Mouse (Mus musculus) CH12.LX (cell line): ENCODE results near the gene Hist1h4c. TPM values are rescaled to one million over a fixed set of nuclear protein-coding genes. Genes with fewer than 3 reads are reported as not detected.

Experiments used
- DNase-seq: peaks from one replicate; pipeline ENCODE4 v3.0.0-alpha.2; 2013; ENCODE audit errors: extremely low read depth
- H3K27ac ChIP-seq: 2 replicates; pipeline ENCODE4 v1.5.1; 2012; ENCODE audit warnings: low read depth, mild to moderate bottlenecking, control low read depth, moderate library complexity; ENCODE audit not compliant: insufficient read depth
- H3K27me3 ChIP-seq: replicated peaks from 2 replicates; pipeline ENCODE3; 2012; ENCODE audit warnings: inconsistent platforms
- H3K36me3 ChIP-seq, 2 experiments: replicated peaks in 1 of 2; 2 replicates each; pipeline versions ENCODE3 to v1.6.1; 2012; ENCODE audit warnings: inconsistent platforms in 1 of 2, low read length in 1 of 2, mild to moderate bottlenecking in 1 of 2, mixed read lengths in 1 of 2, moderate library complexity in 1 of 2; ENCODE audit not compliant: control insufficient read depth in 1 of 2, insufficient read depth in 1 of 2
- H3K4me1 ChIP-seq, 2 experiments: 2 replicates each; pipeline ENCODE4 v1.6.1; 2012; ENCODE audit warnings: inconsistent platforms in 1 of 2, moderate library complexity in 1 of 2; ENCODE audit not compliant: insufficient read depth in 2 of 2, control insufficient read depth in 1 of 2
- H3K4me2 ChIP-seq: 2 replicates; pipeline ENCODE4 v1.6.1; 2012; ENCODE audit warnings: low read depth, mild to moderate bottlenecking, control low read depth; ENCODE audit not compliant: poor library complexity, insufficient read depth, severe bottlenecking
- H3K4me3 ChIP-seq, 3 experiments: fragments of 150-350 bp in 1 of 3; sonication (generic) in 1 of 3; replicated peaks in 1 of 3; 2 replicates each; pipeline versions ENCODE3 to v1.5.1; 2011 to 2012; ENCODE audit warnings: low read depth in 2 of 3, low read length in 2 of 3, mild to moderate bottlenecking in 2 of 3, moderate library complexity in 2 of 3, control low read depth in 1 of 3, improper control_type of control experiment in 1 of 3, inconsistent platforms in 1 of 3, mixed read lengths in 1 of 3; ENCODE audit not compliant: poor library complexity in 1 of 3
- H3K79me2 ChIP-seq: replicated peaks from 2 replicates; pipeline ENCODE4 v1.6.1; 2012; ENCODE audit warnings: mild to moderate bottlenecking, moderate library complexity; ENCODE audit not compliant: control insufficient read depth, poor library complexity, insufficient read depth, severe bottlenecking; ENCODE audit errors: extremely low read depth
- H3K9ac ChIP-seq: 2 replicates; pipeline ENCODE4 v1.6.1; 2012; ENCODE audit warnings: low read depth, mild to moderate bottlenecking, control low read depth, moderate library complexity; ENCODE audit not compliant: insufficient read depth
- H3K9me3 ChIP-seq: replicated peaks from 2 replicates; pipeline ENCODE3; 2012; ENCODE audit warnings: low read length, inconsistent platforms, mixed read lengths
- CHD1 ChIP-seq: IDR thresholded peaks from 2 replicates; pipeline ENCODE4 v1.6.1; 2012; ENCODE audit warnings: low read depth, low read length, improper control_type of control experiment, inconsistent platforms
- CHD2 ChIP-seq: IDR thresholded peaks from 2 replicates; pipeline ENCODE4 v1.6.1; 2011; ENCODE audit warnings: low read length, improper control_type of control experiment
- E2F4 ChIP-seq: IDR thresholded peaks from 2 replicates; pipeline ENCODE4 v1.6.1; 2011; ENCODE audit warnings: low read depth, low read length, improper control_type of control experiment; ENCODE audit not compliant: insufficient replicate concordance
- GABPA ChIP-seq: IDR thresholded peaks from 2 replicates; pipeline ENCODE4 v1.6.1; 2012; ENCODE audit warnings: low read depth, low read length, improper control_type of control experiment, inconsistent platforms; ENCODE audit not compliant: insufficient replicate concordance
- HCFC1 ChIP-seq: IDR thresholded peaks from 2 replicates; pipeline ENCODE4 v1.6.1; 2012; ENCODE audit warnings: low read depth, mild to moderate bottlenecking, inconsistent platforms, low read length, improper control_type of control experiment
- IRF4 ChIP-seq: IDR thresholded peaks from 2 replicates; pipeline ENCODE4 v1.6.1; 2014; ENCODE audit warnings: low read depth, mild to moderate bottlenecking, inconsistent platforms, low read length, improper control_type of control experiment
- KAT2A ChIP-seq: IDR thresholded peaks from 2 replicates; pipeline ENCODE4 v1.6.1; 2012; ENCODE audit warnings: low read length, improper control_type of control experiment, inconsistent platforms; ENCODE audit not compliant: insufficient replicate concordance
- MAFK ChIP-seq: IDR thresholded peaks from 2 replicates; pipeline ENCODE4 v1.6.1; 2011; ENCODE audit warnings: low read length, improper control_type of control experiment; ENCODE audit not compliant: insufficient replicate concordance
- MAX ChIP-seq: IDR thresholded peaks from 2 replicates; pipeline ENCODE4 v1.6.1; 2011; ENCODE audit warnings: low read length, improper control_type of control experiment
- MAZ ChIP-seq: IDR thresholded peaks from 2 replicates; pipeline ENCODE4 v1.6.1; 2012; ENCODE audit warnings: low read depth, mild to moderate bottlenecking, inconsistent platforms, low read length, improper control_type of control experiment, moderate library complexity
- MEF2A ChIP-seq: IDR thresholded peaks from 2 replicates; pipeline ENCODE4 v1.6.1; 2014; ENCODE audit warnings: low read depth, mild to moderate bottlenecking, inconsistent platforms, low read length, improper control_type of control experiment, borderline replicate concordance
- MXI1 ChIP-seq: IDR thresholded peaks from 2 replicates; pipeline ENCODE4 v1.6.1; 2011; ENCODE audit warnings: mild to moderate bottlenecking, low read depth, low read length, improper control_type of control experiment
- NELFE ChIP-seq: IDR thresholded peaks from 2 replicates; pipeline ENCODE4 v1.6.1; 2011; ENCODE audit warnings: low read depth, low read length, improper control_type of control experiment
- NRF1 ChIP-seq: IDR thresholded peaks from 2 replicates; pipeline ENCODE4 v1.6.1; 2014; ENCODE audit warnings: low read depth, mild to moderate bottlenecking, inconsistent platforms, low read length, improper control_type of control experiment, moderate library complexity
- PAX5 ChIP-seq: IDR thresholded peaks from 2 replicates; pipeline ENCODE4 v1.6.1; 2012; ENCODE audit warnings: low read length, inconsistent platforms, mixed read lengths
- POLR2AphosphoS2 ChIP-seq: IDR thresholded peaks from 2 replicates; pipeline ENCODE4 v1.6.1; 2011; ENCODE audit warnings: low read depth, low read length, improper control_type of control experiment
- RAD21 ChIP-seq: IDR thresholded peaks from 2 replicates; pipeline ENCODE4 v1.6.1; 2011; ENCODE audit warnings: low read depth, mild to moderate bottlenecking, low read length, improper control_type of control experiment, moderate library complexity
- RCOR1 ChIP-seq: conservative IDR thresholded peaks from 2 replicates; pipeline ENCODE4 v1.6.1; 2012; ENCODE audit warnings: low read depth, mild to moderate bottlenecking, inconsistent platforms, low read length, improper control_type of control experiment
- SIN3A ChIP-seq: IDR thresholded peaks from 2 replicates; pipeline ENCODE4 v1.6.1; 2012; ENCODE audit warnings: low read length, improper control_type of control experiment, inconsistent platforms
- SMC3 ChIP-seq: IDR thresholded peaks from 2 replicates; pipeline ENCODE4 v1.6.1; 2011; ENCODE audit warnings: low read depth, low read length, improper control_type of control experiment
- TCF12 ChIP-seq: IDR thresholded peaks from 2 replicates; pipeline ENCODE4 v1.6.1; 2014; ENCODE audit warnings: low read depth, mild to moderate bottlenecking, inconsistent platforms, low read length, improper control_type of control experiment
- UBTF ChIP-seq: IDR thresholded peaks from 2 replicates; pipeline ENCODE4 v1.6.1; 2012; ENCODE audit warnings: low read depth, mild to moderate bottlenecking, inconsistent platforms, low read length, improper control_type of control experiment, moderate library complexity
- USF2 ChIP-seq: conservative IDR thresholded peaks from 2 replicates; pipeline ENCODE4 v1.6.1; 2011; ENCODE audit warnings: low read depth, low read length, improper control_type of control experiment
- ZKSCAN1 ChIP-seq: IDR thresholded peaks from 2 replicates; pipeline ENCODE4 v1.6.1; 2012; ENCODE audit warnings: low read depth, inconsistent platforms, low read length, improper control_type of control experiment, borderline replicate concordance
- ZMIZ1 ChIP-seq: IDR thresholded peaks from 2 replicates; pipeline ENCODE4 v1.6.1; 2012; ENCODE audit warnings: low read depth, mild to moderate bottlenecking, inconsistent platforms, low read length, improper control_type of control experiment
- ZNF384 ChIP-seq: IDR thresholded peaks from 2 replicates; pipeline ENCODE4 v1.6.1; 2012; ENCODE audit warnings: low read depth, low read length, improper control_type of control experiment, inconsistent platforms
- dilution Hi-C: fragments of 300-500 bp; cut with MboI; formaldehyde crosslinking; loops from 2 replicates; pipeline ENCODE4 v1.14.3; 2020; ENCODE audit warnings: low sequenced_read_pairs; ENCODE audit not compliant: extremely low pct_unique_long_range_greater_than_20kb, extremely low pct_ligation_motif_present
- in situ Hi-C: fragments of 300-500 bp; cut with MboI; formaldehyde crosslinking; loops from 3 replicates; pipeline ENCODE4 v1.14.3; 2019; ENCODE audit warnings: low sequenced_read_pairs, low pct_ligation_motif_present, low pct_unique_long_range_greater_than_20kb, mixed read lengths
- polyA plus RNA-seq: library from polyadenylated mRNA; unstranded; fragments of >175 nt; gene quantifications from 2 replicates; pipeline ENCODE4 v1.2.1, GENCODE M21; 2012; ENCODE audit warnings: low read depth; ENCODE audit not compliant: insufficient read length
- total RNA-seq, 2 experiments: library from RNA; depleted of rRNA; stranded (reverse); fragments of 300-350 nt in 1 of 2; fragments of >200 nt in 1 of 2; gene quantifications; 2 replicates each; pipeline ENCODE4 v1.2.3; 2012 to 2014

Hist1h4c gene
- total and polyA plus RNA-seq, 3 experiments: 1.2 to 1,374 (median 6.9) TPM

- no peak overlapping the region for H3K4me2 ChIP-seq
- H3K27me3 ChIP-seq: no peaks in the 10 kb centered on the region
- dilution Hi-C loops: no loop called here
- H3K36me3 ChIP-seq: no peaks in the 10 kb centered on the region
- DNase-seq: no peak
- H3K4me3 ChIP-seq: no peak overlapping the region
- in situ Hi-C loops: no loop called here
- H3K9me3 ChIP-seq: no peaks in the 10 kb centered on the region
- no peak for TF ChIP-seq RCOR1
- no peak for TF ChIP-seq CHD2
- TF ChIP-seq ZKSCAN1: no peak
- no peak for TF ChIP-seq POLR2AphosphoS2
- no peak for TF ChIP-seq IRF4
- TF ChIP-seq NELFE: no peak
- no peak for TF ChIP-seq SMC3
- no peak for TF ChIP-seq MEF2A
- no peak for TF ChIP-seq ZMIZ1
- no peak for TF ChIP-seq TCF12
- no peak for TF ChIP-seq ZNF384
- TF ChIP-seq MAFK: no peak
- no peak for TF ChIP-seq USF2
- no peak for TF ChIP-seq MAZ
- H3K9ac ChIP-seq: no peak overlapping the region
- no peaks in the 10 kb centered on the region for H3K79me2 ChIP-seq
- peaks cover 0 to 3% of the 10 kb centered on the region in 2 experiments; a peak in 1 of 4 replicates for H3K4me1 ChIP-seq
- no peak overlapping the region for H3K27ac ChIP-seq
Observed at GRCm38 (mm10) chr13:23716261-23717042, 18.2 kb upstream of the Hist1h4c start.

GRCm38 (mm10) chr13:23710374-23711089 lies 12.3 kb upstream of the Hist1h4c start, which contains the start of gene Hfe:
Hfe (minus strand) TSS chr13:23710854.
- TF ChIP-seq MEF2A: no peak
- no peak for TF ChIP-seq PAX5
- TF ChIP-seq USF2: no peak
- no peak for TF ChIP-seq HCFC1
- TF ChIP-seq KAT2A: no peak
- no peak for TF ChIP-seq NRF1
- no peak for TF ChIP-seq RCOR1
- TF ChIP-seq MAX: no peak
- no peak for TF ChIP-seq E2F4
- TF ChIP-seq SIN3A: no peak
- no peak for TF ChIP-seq GABPA
- TF ChIP-seq CHD1: no peak
- TF ChIP-seq IRF4: no peak; the same call in 1 of the 2 replicates
- TF ChIP-seq RAD21: no peak
- TF ChIP-seq UBTF: no peak
- no peak for TF ChIP-seq TCF12
- TF ChIP-seq MXI1: no peak
- H3K27ac ChIP-seq: no peak within 1 kb of the TSS
- dilution Hi-C loops (no loop called here), in situ Hi-C loops (no loop called here)
- peak; percentile 37 for DNase-seq
- H3K4me1 ChIP-seq: peaks cover 15 to 41% of the 10 kb centered on the region in 2 experiments
- no peaks in the 10 kb centered on the region for H3K36me3 ChIP-seq
- H3K4me3 ChIP-seq: peak within 1 kb of the TSS; percentile 40 to 54 (median 42)
- no peaks in the 10 kb centered on the region for H3K79me2 ChIP-seq
- no peaks in the 10 kb centered on the region for H3K9me3 ChIP-seq
- no peaks in the 10 kb centered on the region for H3K27me3 ChIP-seq
- peak within 1 kb of the TSS; percentile 56 for H3K9ac ChIP-seq
- peak within 1 kb of the TSS; percentile 41 for H3K4me2 ChIP-seq
